Mouse (Mus musculus): ENCODE results near the gene Slc25a35. TPM values are rescaled to one million over a fixed set of nuclear protein-coding genes. Genes with fewer than 3 reads are reported as not detected.
"Not testable (repeated sequence)": the region's sequence is repeated elsewhere in the genome, so short reads cannot be mapped to it uniquely, and the experiment has no call there.

The Slc25a35 gene
- total RNA-seq, 1 experiment, result 2.7 TPM

DNA sequence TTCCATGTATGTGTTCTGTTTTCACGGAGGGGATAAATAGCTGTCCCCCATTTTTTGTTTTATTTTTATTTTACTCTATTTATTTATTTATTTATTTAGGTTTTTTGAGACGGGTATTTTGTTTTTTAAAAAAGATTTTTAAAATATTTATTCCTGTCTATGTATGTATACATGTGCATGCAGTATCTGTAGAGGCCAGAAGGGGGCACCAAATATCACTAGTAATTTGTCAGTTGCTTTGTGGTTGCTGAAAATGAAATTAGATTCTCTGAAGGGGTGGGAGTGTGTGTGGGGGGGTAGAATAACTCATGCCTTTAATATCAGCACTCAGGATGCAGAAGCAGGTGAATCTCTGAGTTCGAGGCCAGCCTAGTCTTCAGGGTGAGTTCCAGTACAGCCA is 2.1 kb upstream of the Slc25a35 start:
- in situ Hi-C loops (cut with MboI; ENCODE audit: low sequenced_read_pairs in 2 of 2, unreplicated experiment in 2 of 2), result no loop called here

DNA sequence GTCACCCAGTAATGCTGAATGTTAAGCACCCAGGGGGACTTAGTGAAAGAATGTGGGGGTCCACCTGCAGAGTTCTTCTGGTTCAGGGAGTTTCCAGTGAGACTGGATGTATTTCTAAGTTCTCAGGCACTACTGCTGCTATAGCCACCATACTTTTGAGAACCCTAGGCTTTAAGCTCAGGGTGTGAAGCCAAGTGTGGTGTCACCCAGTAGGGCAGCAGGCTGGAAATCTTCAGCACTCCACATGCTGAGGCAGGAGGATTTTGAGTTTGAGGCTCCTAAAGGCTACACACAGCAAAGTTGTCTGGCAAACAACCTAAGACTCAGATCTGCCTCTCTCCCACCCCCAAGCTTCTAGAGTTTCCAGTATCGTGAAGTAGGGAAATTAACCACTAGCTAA is 1.4 kb upstream of the Slc25a35 start:
- 0 out of 2 replicates have a peak, but pooled peaks cover 5% of the 10 kb centered on the region for H3K36me3 ChIP-seq (ENCODE audit: control insufficient read depth, insufficient read depth, low read length, poor library complexity, severe bottlenecking)
- no peaks in the 10 kb centered on the region for H3K9me3 ChIP-seq (ENCODE audit: control insufficient read depth, insufficient read depth, low read depth, low read length)
- H3K9ac ChIP-seq (ENCODE audit: insufficient read depth, low read depth, low read length, poor library complexity, severe bottlenecking), result no peak overlapping the region
- no peak for DNase-seq (ENCODE audit: low read depth, low spot score)
- no peak overlapping the region for H3K4me3 ChIP-seq (ENCODE audit: insufficient read depth in 1 of 2, low read depth in 1 of 2, low read length in 2 of 2, poor library complexity in 1 of 2, severe bottlenecking in 1 of 2)
- H3K27ac ChIP-seq (ENCODE audit: insufficient read depth, low read depth, low read length, poor library complexity, severe bottlenecking), result no peak overlapping the region
- peaks cover 4 to 12% of the 10 kb centered on the region in 2 experiments; a peak in 1 of 4 replicates for H3K4me1 ChIP-seq (ENCODE audit: control insufficient read depth in 2 of 2, insufficient read depth in 2 of 2, low read length in 2 of 2, poor library complexity in 1 of 2)
- no peak for TF ChIP-seq HCFC1 (IDR thresholded peaks at IDR 0.05; ENCODE audit: borderline replicate concordance, insufficient read depth, low read length)
- TF ChIP-seq ZNF384 (IDR thresholded peaks at IDR 0.05; ENCODE audit: low read depth, low read length), result no peak
- no peak for TF ChIP-seq CHD2 (IDR thresholded peaks at IDR 0.05; ENCODE audit: low read depth, low read length)
- no peak for TF ChIP-seq MAFK (IDR thresholded peaks at IDR 0.05; ENCODE audit: insufficient read depth, low read depth, low read length)
- no peak for TF ChIP-seq ZC3H11A (IDR thresholded peaks at IDR 0.05; ENCODE audit: borderline replicate concordance, low read depth, low read length)
- in situ Hi-C loops (cut with MboI; ENCODE audit: low sequenced_read_pairs in 2 of 2, unreplicated experiment in 2 of 2), result no loop called here

More for the DNA sequence above, 2.1 kb upstream of the Slc25a35 start:
- no peak for TF ChIP-seq ZNF384 (IDR thresholded peaks at IDR 0.05; ENCODE audit: low read depth, low read length)
- TF ChIP-seq MAFK (IDR thresholded peaks at IDR 0.05; ENCODE audit: insufficient read depth, low read depth, low read length), result no peak
- no peak for TF ChIP-seq HCFC1 (IDR thresholded peaks at IDR 0.05; ENCODE audit: borderline replicate concordance, insufficient read depth, low read length)
- Histone ChIP-seq H3K9ac (ENCODE audit: insufficient read depth, low read depth, low read length, poor library complexity, severe bottlenecking) (no peak overlapping the region), H3K4me1 (ENCODE audit: control insufficient read depth in 2 of 2, insufficient read depth in 2 of 2, low read length in 2 of 2, poor library complexity in 1 of 2) (peaks cover 4 to 7% of the 10 kb centered on the region in 2 experiments; a peak in 1 of 4 replicates), H3K9me3 (ENCODE audit: control insufficient read depth, insufficient read depth, low read depth, low read length) (no peaks in the 10 kb centered on the region), H3K4me3 (ENCODE audit: insufficient read depth in 1 of 2, low read depth in 1 of 2, low read length in 2 of 2, poor library complexity in 1 of 2, severe bottlenecking in 1 of 2) (no peak overlapping the region), H3K36me3 (ENCODE audit: control insufficient read depth, insufficient read depth, low read length, poor library complexity, severe bottlenecking) (0 out of 2 replicates have a peak, but pooled peaks cover 4% of the 10 kb centered on the region), H3K27ac (ENCODE audit: insufficient read depth, low read depth, low read length, poor library complexity, severe bottlenecking) (no peak overlapping the region)
- no peak for DNase-seq (ENCODE audit: low read depth, low spot score)

DNA sequence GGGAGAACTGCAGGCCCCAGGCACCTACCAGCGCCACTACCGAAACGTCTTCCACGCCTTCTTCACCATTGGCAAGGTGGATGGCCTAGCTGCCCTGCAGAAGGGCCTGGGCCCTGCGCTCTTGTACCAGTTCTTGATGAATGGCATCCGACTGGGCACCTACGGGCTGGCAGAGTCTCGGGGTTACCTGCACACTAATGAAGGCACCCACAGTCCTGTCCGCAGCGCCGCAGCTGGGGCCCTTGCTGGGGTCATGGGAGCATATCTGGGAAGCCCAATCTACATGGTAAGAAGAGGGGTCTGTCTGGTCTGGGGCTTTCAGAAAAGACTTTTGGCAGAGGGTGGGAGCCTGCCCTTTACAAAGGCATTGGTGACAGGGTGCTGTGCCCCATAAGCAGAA is 821 bp downstream of the Slc25a35 start:
- 0 out of 2 replicates have a peak, but pooled peaks cover 6% of the 10 kb centered on the region for H3K36me3 ChIP-seq (ENCODE audit: control insufficient read depth, insufficient read depth, low read length, poor library complexity, severe bottlenecking)
- H3K4me3 ChIP-seq (ENCODE audit: insufficient read depth in 1 of 2, low read depth in 1 of 2, low read length in 2 of 2, poor library complexity in 1 of 2, severe bottlenecking in 1 of 2), result no peak overlapping the region
- in situ Hi-C loops (cut with MboI; ENCODE audit: low sequenced_read_pairs in 2 of 2, unreplicated experiment in 2 of 2), result no loop called here
- no peak overlapping the region for H3K27ac ChIP-seq (ENCODE audit: insufficient read depth, low read depth, low read length, poor library complexity, severe bottlenecking)
- DNase-seq (ENCODE audit: low read depth, low spot score), result no peak
- no peak overlapping the region for H3K9ac ChIP-seq (ENCODE audit: insufficient read depth, low read depth, low read length, poor library complexity, severe bottlenecking)
- H3K4me1 ChIP-seq (ENCODE audit: control insufficient read depth in 2 of 2, insufficient read depth in 2 of 2, low read length in 2 of 2, poor library complexity in 1 of 2), result peaks cover 0 to 14% of the 10 kb centered on the region in 2 experiments; a peak in 3 of 4 replicates
- H3K9me3 ChIP-seq (ENCODE audit: control insufficient read depth, insufficient read depth, low read depth, low read length), result no peaks in the 10 kb centered on the region
- TF ChIP-seq MAFK (IDR thresholded peaks at IDR 0.05; ENCODE audit: insufficient read depth, low read depth, low read length) (no peak), CHD2 (IDR thresholded peaks at IDR 0.05; ENCODE audit: low read depth, low read length) (no peak), ZC3H11A (IDR thresholded peaks at IDR 0.05; ENCODE audit: borderline replicate concordance, low read depth, low read length) (no peak), HCFC1 (IDR thresholded peaks at IDR 0.05; ENCODE audit: borderline replicate concordance, insufficient read depth, low read length) (no peak), ZNF384 (IDR thresholded peaks at IDR 0.05; ENCODE audit: low read depth, low read length) (no peak)

DNA sequence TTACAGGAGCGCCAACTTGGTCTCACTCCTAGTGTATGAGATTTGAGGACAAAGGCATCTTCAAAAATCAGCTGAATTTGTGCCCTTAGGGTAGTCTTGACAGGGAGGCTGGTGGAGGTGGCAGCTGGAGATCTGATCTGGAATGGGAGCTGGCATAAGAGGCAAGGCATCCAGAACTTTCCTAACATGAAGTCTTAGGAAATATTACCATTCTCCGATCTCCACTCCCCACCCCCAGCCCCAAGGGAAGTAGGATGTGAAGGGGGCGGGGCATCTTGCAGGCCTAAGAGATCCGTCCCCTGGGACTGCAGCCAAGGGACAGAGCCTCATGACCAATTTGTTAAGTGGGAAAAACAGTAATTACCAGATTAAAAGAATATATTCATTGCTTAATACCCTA is 2.3 kb downstream of the Slc25a35 start:
- Histone ChIP-seq H3K4me3 (ENCODE audit: insufficient read depth in 1 of 2, low read depth in 1 of 2, low read length in 2 of 2, poor library complexity in 1 of 2, severe bottlenecking in 1 of 2) (no peak overlapping the region), H3K27ac (ENCODE audit: insufficient read depth, low read depth, low read length, poor library complexity, severe bottlenecking) (no peak overlapping the region), H3K9ac (ENCODE audit: insufficient read depth, low read depth, low read length, poor library complexity, severe bottlenecking) (no peak overlapping the region), H3K4me1 (ENCODE audit: control insufficient read depth in 2 of 2, insufficient read depth in 2 of 2, low read length in 2 of 2, poor library complexity in 1 of 2) (peaks cover 0 to 14% of the 10 kb centered on the region in 2 experiments; a peak in 3 of 4 replicates), H3K36me3 (ENCODE audit: control insufficient read depth, insufficient read depth, low read length, poor library complexity, severe bottlenecking) (0 out of 2 replicates have a peak, but pooled peaks cover 6% of the 10 kb centered on the region), H3K9me3 (ENCODE audit: control insufficient read depth, insufficient read depth, low read depth, low read length) (no peaks in the 10 kb centered on the region)
- no peak for DNase-seq (ENCODE audit: low read depth, low spot score)
- no peak for TF ChIP-seq ZC3H11A (IDR thresholded peaks at IDR 0.05; ENCODE audit: borderline replicate concordance, low read depth, low read length)
- TF ChIP-seq CHD2 (IDR thresholded peaks at IDR 0.05; ENCODE audit: low read depth, low read length), result no peak
- TF ChIP-seq MAFK (IDR thresholded peaks at IDR 0.05; ENCODE audit: insufficient read depth, low read depth, low read length), result no peak
- TF ChIP-seq ZNF384 (IDR thresholded peaks at IDR 0.05; ENCODE audit: low read depth, low read length), result no peak
- no peak for TF ChIP-seq HCFC1 (IDR thresholded peaks at IDR 0.05; ENCODE audit: borderline replicate concordance, insufficient read depth, low read length)
- in situ Hi-C loops (cut with MboI; ENCODE audit: low sequenced_read_pairs in 2 of 2, unreplicated experiment in 2 of 2), result no loop called here

DNA sequence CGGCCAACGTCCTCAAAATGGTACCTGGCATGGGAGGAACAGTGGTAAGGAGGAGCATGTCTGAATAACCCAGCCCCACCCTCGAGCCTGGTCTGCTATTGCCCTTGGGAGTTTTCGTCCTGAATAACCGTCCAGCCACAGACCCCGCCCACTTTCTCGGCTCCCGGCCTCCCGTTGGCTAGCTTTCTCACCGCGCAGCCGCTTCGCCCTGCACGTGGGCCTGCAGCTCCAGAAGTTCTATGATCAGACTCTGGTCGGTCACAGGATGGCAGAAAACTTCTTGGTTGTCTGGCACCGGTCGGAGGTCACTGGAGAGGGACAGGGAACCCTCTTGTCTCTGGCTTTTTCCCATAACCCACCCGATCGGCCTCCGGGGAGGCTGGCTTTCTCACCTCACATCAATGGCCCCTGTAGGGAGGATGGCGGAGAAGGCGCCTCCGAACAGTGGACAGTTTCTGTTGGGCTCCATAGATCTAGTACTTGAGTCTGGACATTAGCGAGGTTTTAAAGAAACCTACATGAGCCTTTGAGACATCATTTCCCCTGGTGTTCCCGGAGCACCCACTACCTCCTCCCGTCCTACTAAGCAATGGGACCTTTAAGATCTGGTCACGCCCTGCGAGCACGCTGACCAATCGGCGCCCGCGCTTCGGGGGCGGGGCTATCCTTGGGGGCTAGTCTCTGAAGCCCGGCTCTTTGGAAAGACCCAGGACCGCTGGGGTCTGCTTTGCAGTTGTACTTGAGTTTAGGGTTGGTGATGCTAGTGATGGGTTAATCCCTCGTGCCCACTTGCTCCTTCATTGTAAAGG is 5.5 kb downstream of the Slc25a35 start:
- peak; percentile 94 for DNase-seq (ENCODE audit: low read depth, low spot score)
- peak overlapping the region; percentile 82 for H3K9ac ChIP-seq (ENCODE audit: insufficient read depth, low read depth, low read length, poor library complexity, severe bottlenecking)
- 0 out of 2 replicates have a peak overlapping the region, but pooled peaks have one; percentile 42 for H3K27ac ChIP-seq (ENCODE audit: insufficient read depth, low read depth, low read length, poor library complexity, severe bottlenecking)
- H3K4me1 ChIP-seq (ENCODE audit: control insufficient read depth in 2 of 2, insufficient read depth in 2 of 2, low read length in 2 of 2, poor library complexity in 1 of 2), result peaks cover 0 to 14% of the 10 kb centered on the region in 2 experiments; a peak in 3 of 4 replicates
- H3K36me3 ChIP-seq (ENCODE audit: control insufficient read depth, insufficient read depth, low read length, poor library complexity, severe bottlenecking); in situ Hi-C loops (cut with MboI; ENCODE audit: low sequenced_read_pairs in 2 of 2, unreplicated experiment in 2 of 2); H3K9me3 ChIP-seq (ENCODE audit: control insufficient read depth, insufficient read depth, low read depth, low read length): not testable (repeated sequence)
- H3K4me3 ChIP-seq (ENCODE audit: insufficient read depth in 1 of 2, low read depth in 1 of 2, low read length in 2 of 2, poor library complexity in 1 of 2, severe bottlenecking in 1 of 2), result peak overlapping the region; percentile 75 to 76
